Mouse (Mus musculus) liver, embryonic 16.5 days (tissue): ENCODE data around the gene Smim23. TPM values are rescaled to one million over a fixed set of nuclear protein-coding genes. Genes with fewer than 3 reads are reported as not detected.

ENCODE experiments used
- ATAC-seq: fragments of 200-750 bp; cut with Nextera tagmentation; 2 replicates; pipeline ENCODE4 v1.8.0; 2017; ENCODE audit warnings: low read depth, mild to moderate bottlenecking, moderate number of reproducible peaks, moderate library complexity
- H3K27ac ChIP-seq: fragments of 300-500 bp; sonication (generic); 2 replicates; pipeline ENCODE4 v1.5.1; 2014; ENCODE audit warnings: mild to moderate bottlenecking, low read length
- H3K27me3 ChIP-seq: fragments of 300-500 bp; sonication (generic); 2 replicates; pipeline ENCODE4 v1.6.1; 2014; ENCODE audit warnings: low read depth, low read length, mixed read lengths; ENCODE audit not compliant: control insufficient read depth, insufficient read depth
- H3K36me3 ChIP-seq: fragments of 300-500 bp; sonication (generic); 2 replicates; pipeline ENCODE4 v1.6.1; 2014; ENCODE audit warnings: mild to moderate bottlenecking; ENCODE audit not compliant: control insufficient read depth, insufficient read depth
- H3K4me1 ChIP-seq: fragments of 300-500 bp; sonication (generic); 2 replicates; pipeline ENCODE4 v1.6.1; 2014; ENCODE audit warnings: low read depth, low read length, mixed read lengths; ENCODE audit not compliant: control insufficient read depth
- H3K4me2 ChIP-seq: fragments of 300-500 bp; sonication (generic); 2 replicates; pipeline ENCODE4 v1.6.1; 2014; ENCODE audit warnings: low read depth, low read length, mixed read lengths
- H3K4me3 ChIP-seq: fragments of 300-500 bp; sonication (generic); 2 replicates; pipeline ENCODE4 v1.5.1; 2014; ENCODE audit warnings: low read depth, mild to moderate bottlenecking, low read length
- H3K9ac ChIP-seq: fragments of 300-500 bp; sonication (generic); 2 replicates; pipeline ENCODE4 v1.6.1; 2014; ENCODE audit warnings: low read depth, low read length
- H3K9me3 ChIP-seq: fragments of 300-500 bp; sonication (generic); replicated peaks from 2 replicates; pipeline ENCODE4 v1.6.1; 2016; ENCODE audit warnings: low read length; ENCODE audit not compliant: control insufficient read depth
- WGBS: fragments of 180-500 bp; shearing (Covaris S2); extraction: QIAGEN DNeasy Blood & Tissue Kit; methylation state at CpG from one replicate; pipeline ENCODE4 v1.1.7; 2014; ENCODE audit not compliant: insufficient replicate concordance; 5-methylcytosine and 5-hydroxymethylcytosine counted together
- polyA plus RNA-seq: library from polyadenylated mRNA; unstranded; fragments of >200 nt; fragmentation: Nextera tagmentation; extraction: Ambion mirVana; gene quantifications from 2 replicates; pipeline ENCODE4 v1.2.1, GENCODE M21; 2015

The Smim23 gene
- polyA plus RNA-seq, 1 experiment from 2014 or later, result not detected

DNA sequence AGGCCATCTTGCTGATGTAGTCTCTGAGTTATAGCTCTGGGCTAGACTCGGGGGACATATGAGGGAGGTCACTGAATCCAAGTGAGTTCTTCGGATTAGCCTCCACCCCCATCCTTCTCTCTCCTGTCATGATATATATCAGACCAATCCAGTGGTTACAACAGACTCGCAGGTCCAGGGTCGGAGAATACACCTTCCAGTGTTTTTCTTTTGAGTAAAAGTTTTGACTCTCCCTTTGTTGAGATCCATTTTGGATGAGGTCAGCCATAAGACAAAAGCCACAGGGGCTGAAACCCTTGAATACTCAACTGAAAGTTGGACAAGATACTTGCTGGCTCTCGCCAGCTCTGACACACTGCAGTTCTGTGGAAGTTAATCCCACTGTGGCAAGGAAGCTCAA, 38.2 kb downstream of the Smim23 start:
- Histone ChIP-seq H3K9ac (no peak overlapping the region), H3K27me3 (no peaks in the 10 kb centered on the region), H3K9me3 (no peaks in the 10 kb centered on the region), H3K4me1 (no peaks in the 10 kb centered on the region), H3K4me3 (no peak overlapping the region), H3K27ac (no peak overlapping the region), H3K36me3 (no peaks in the 10 kb centered on the region), H3K4me2 (no peak overlapping the region)
- no peak for ATAC-seq
- WGBS, result 57% methylated on average over 5 of the region's 5 CpGs

- H3K9ac ChIP-seq, result no peak overlapping the region
- no peaks in the 10 kb centered on the region for H3K9me3 ChIP-seq
- no peaks in the 10 kb centered on the region for H3K4me1 ChIP-seq
- H3K36me3 ChIP-seq, result no peaks in the 10 kb centered on the region
- ATAC-seq, result no peak
- 58% methylated on average over 6 of the region's 6 CpGs for WGBS
- H3K4me3 ChIP-seq, result no peak overlapping the region
- H3K27me3 ChIP-seq, result no peaks in the 10 kb centered on the region
- no peak overlapping the region for H3K4me2 ChIP-seq
- no peak overlapping the region for H3K27ac ChIP-seq
Measured at GRCm38 (mm10) chr11:32785591-32786147, 38.7 kb downstream of the Smim23 start.

- no peaks in the 10 kb centered on the region for H3K27me3 ChIP-seq
Measured at GRCm38 (mm10) chr11:32782724-32783123, 41.7 kb downstream of the Smim23 start.

GRCm38 (mm10) chr11:32781633-32782404, 42.6 kb downstream of the Smim23 start:
- Histone ChIP-seq H3K9me3 (no peaks in the 10 kb centered on the region), H3K27me3 (no peaks in the 10 kb centered on the region), H3K4me2 (no peak overlapping the region), H3K9ac (no peak overlapping the region), H3K27ac (no peak overlapping the region), H3K36me3 (no peaks in the 10 kb centered on the region), H3K4me1 (no peaks in the 10 kb centered on the region), H3K4me3 (no peak overlapping the region)
- WGBS, result 21% methylated on average over 2 of the region's 2 CpGs
- no peak for ATAC-seq

More at GRCm38 (mm10) chr11:32782724-32783123, 41.7 kb downstream of the Smim23 start:
- no peak for ATAC-seq
- Histone ChIP-seq H3K9ac (no peak overlapping the region), H3K4me3 (no peak overlapping the region), H3K36me3 (no peaks in the 10 kb centered on the region), H3K4me2 (no peak overlapping the region), H3K27ac (no peak overlapping the region), H3K4me1 (no peaks in the 10 kb centered on the region), H3K9me3 (no peaks in the 10 kb centered on the region)
- 42% methylated on average over 3 of the region's 3 CpGs for WGBS

DNA sequence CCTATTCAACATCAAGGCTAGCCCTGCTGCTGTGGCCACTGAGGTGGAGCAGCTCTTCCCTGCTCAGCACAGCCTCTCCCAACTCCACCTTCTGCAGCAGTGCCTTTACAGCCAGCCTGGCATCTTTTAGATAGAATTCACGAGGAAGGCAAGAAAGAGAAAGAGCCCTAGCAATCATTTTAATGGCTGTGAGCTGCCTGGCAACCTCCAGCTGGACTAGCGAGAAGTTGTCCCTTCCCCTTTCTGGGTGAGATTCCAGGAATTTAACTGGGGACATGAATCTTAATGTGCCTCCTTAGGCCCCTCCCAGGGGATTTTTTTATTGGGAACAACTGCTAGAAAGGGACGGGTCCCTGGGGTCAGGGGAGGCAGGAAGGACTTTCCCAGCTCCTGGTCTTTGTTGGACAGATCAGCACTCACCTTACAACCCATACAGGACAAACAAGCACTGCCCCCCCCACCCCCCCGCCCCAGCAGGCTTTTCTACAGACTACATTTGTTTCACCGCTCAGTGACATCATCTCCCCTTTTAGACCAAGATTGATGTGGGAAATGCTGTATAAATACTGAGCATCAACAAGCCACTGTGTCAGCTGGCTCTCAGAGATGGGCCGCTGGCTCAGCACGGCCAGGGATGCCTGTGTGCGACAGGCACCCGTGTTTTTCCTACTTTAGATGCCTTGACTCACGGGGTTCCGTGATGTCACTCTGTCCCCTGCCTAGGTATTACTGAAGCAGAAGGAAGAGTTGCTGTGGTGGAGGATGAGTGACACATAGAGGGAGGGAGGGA, 43.5 kb downstream of the Smim23 start:
- H3K4me3 ChIP-seq, result no peak overlapping the region
- no peak for ATAC-seq

GRCm38 (mm10) chr11:32768642-32769343, 55.6 kb downstream of the Smim23 start:
- Histone ChIP-seq H3K4me3 (no peak overlapping the region), H3K4me2 (no peak overlapping the region), H3K36me3 (no peaks in the 10 kb centered on the region), H3K4me1 (no peaks in the 10 kb centered on the region), H3K9ac (no peak overlapping the region), H3K27ac (no peak overlapping the region), H3K9me3 (no peaks in the 10 kb centered on the region), H3K27me3 (no peaks in the 10 kb centered on the region)
- WGBS, result 51% methylated on average over 12 of the region's 12 CpGs
- no peak for ATAC-seq

More for the DNA sequence above, 43.5 kb downstream of the Smim23 start:
- Histone ChIP-seq H3K9me3 (no peaks in the 10 kb centered on the region), H3K36me3 (no peaks in the 10 kb centered on the region), H3K9ac (no peak overlapping the region), H3K4me1 (no peaks in the 10 kb centered on the region), H3K4me2 (no peak overlapping the region), H3K27ac (no peak overlapping the region), H3K27me3 (no peaks in the 10 kb centered on the region)
- WGBS, result 48% methylated on average over 11 of the region's 11 CpGs

Other genes starting within 250 kb of the Smim23 start
- gene Fbxw11, start 181.9 kb downstream of the Smim23 start, polyA plus RNA-seq, result 19.5 and 19.8 TPM in 2 replicates